Mouse (Mus musculus): Measurements from ENCODE around the gene Cdadc1. TPM values are rescaled to one million over a fixed set of nuclear protein-coding genes. Genes with fewer than 3 reads are reported as not detected.

The Cdadc1 gene
- polyA plus RNA-seq, 1 experiment from 2014 or later, result 31.6 TPM

DNA sequence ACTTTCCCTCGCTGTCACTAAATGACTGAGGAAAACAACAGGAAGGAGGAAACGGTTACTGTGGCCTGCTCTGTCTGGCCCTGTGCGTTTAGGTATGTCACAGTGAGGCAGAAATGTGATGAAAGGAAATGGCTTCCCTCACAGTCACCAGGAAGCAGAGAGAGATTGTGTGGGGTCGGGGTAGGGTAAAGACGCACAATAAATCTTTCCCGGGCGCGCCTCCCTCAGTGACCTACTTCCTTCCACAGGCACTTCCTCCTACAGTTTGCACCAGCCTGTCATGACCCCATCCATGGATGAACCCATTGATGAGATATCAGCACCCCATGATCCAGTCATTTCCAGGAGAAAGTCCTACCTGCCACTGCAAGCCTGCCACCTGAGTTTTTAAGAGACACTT, 42.7 kb downstream of the Cdadc1 start:
- Histone ChIP-seq H3K27ac (no peak overlapping the region), H3K4me1 (peaks cover 7% of the 10 kb centered on the region; the same call in 1 of the 2 replicates), H3K9me3 (no peaks in the 10 kb centered on the region), H3K9ac (no peak overlapping the region), H3K27me3 (replicated peaks) (no peaks in the 10 kb centered on the region), H3K4me3 (replicated peaks) (no peak overlapping the region), H3K36me3 (no peaks in the 10 kb centered on the region), H3K4me2 (no peak overlapping the region)
- 67% methylated on average over 8 of the region's 8 CpGs for WGBS
- no peak for ATAC-seq (ENCODE audit: insufficient read depth, low FRiP score, low read depth)

DNA sequence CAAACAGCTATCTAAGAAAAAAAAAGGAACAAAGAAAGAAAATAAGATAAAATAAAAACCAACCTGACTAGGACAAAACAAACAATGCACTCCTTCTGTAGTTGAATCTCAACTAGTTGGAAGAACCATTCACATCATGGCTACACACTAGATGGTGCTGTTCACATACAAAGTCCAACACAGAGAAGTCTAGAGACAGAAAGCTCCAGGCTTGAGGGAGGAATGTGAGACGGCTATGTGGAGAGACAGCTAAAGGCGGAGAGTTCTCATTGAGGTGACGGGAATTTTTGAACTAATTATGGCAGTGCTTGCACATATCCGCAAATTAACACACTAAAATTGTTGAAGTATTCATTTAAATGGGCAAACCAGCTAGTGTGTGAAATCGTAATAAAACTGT, 43.7 kb downstream of the Cdadc1 start:
- Histone ChIP-seq H3K9ac (no peak overlapping the region), H3K9me3 (no peaks in the 10 kb centered on the region), H3K36me3 (no peaks in the 10 kb centered on the region), H3K27ac (no peak overlapping the region), H3K4me1 (peaks cover 10% of the 10 kb centered on the region; the same call in 1 of the 2 replicates), H3K27me3 (replicated peaks) (no peaks in the 10 kb centered on the region), H3K4me3 (replicated peaks) (no peak overlapping the region), H3K4me2 (no peak overlapping the region)
- ATAC-seq (ENCODE audit: insufficient read depth, low FRiP score, low read depth), result no peak
- 75% methylated on average over 5 of the region's 5 CpGs for WGBS

DNA sequence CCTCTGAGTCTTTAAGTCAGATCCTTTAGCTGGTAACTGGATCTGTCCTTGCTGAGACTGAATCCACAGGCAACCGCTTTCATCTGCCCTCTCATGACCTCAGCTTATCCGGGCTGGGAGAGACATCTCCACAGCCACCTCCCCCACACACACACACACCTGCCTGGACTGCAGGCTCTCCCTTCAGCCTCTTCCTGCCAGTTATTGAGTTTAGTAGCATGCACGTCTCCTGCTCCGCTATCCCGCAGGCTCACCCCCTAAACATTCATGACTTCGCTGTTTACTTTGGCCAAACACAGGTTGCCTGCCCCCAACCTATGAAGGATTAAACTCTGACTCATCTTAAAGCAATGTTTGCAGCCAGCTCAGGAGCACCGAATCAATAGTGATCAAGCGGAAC, 45.8 kb downstream of the Cdadc1 start:
- H3K27me3 ChIP-seq (replicated peaks), result no peaks in the 10 kb centered on the region
- WGBS, result 35% methylated on average over 8 of the region's 8 CpGs

DNA sequence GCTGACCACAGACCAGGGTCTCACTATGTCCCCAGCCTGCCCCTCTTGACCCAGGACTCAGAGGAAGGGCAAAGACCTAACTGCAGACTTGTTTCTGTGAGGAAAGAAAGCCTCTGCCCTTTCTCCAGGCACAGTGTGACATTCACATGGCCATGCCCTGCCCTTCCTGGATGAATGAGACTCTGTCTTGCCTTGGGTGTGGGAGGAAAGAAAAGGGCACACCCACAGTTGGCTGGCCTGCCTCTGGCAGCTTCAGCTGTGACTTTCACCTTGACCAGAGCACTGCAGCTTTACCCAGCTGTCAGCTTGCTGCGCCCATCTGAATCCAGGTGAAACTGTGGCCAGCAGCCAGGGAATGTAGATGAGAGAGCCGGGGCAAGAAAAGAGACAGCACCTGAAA, 46.9 kb downstream of the Cdadc1 start:
- Histone ChIP-seq H3K4me1 (peaks cover 13% of the 10 kb centered on the region; the same call in 1 of the 2 replicates), H3K27me3 (replicated peaks) (no peaks in the 10 kb centered on the region), H3K4me3 (replicated peaks) (no peak overlapping the region), H3K9me3 (no peaks in the 10 kb centered on the region), H3K4me2 (no peak overlapping the region), H3K27ac (0 out of 2 replicates have a peak overlapping the region, but pooled peaks have one; percentile 17), H3K36me3 (no peaks in the 10 kb centered on the region), H3K9ac (no peak overlapping the region)
- 65% methylated on average over 2 of the region's 2 CpGs for whole genome bisulfite sequencing
- peak; percentile 60; the same call in 1 of the 2 replicates for ATAC-seq (ENCODE audit: insufficient read depth, low FRiP score, low read depth)

More for the DNA sequence above, 45.8 kb downstream of the Cdadc1 start:
- ATAC-seq (ENCODE audit: insufficient read depth, low FRiP score, low read depth), result no peak
- H3K4me2 ChIP-seq, result no peak overlapping the region
- H3K9me3 ChIP-seq, result no peaks in the 10 kb centered on the region
- no peak overlapping the region for H3K4me3 ChIP-seq (replicated peaks)
- H3K27ac ChIP-seq, result no peak overlapping the region
- peaks cover 13% of the 10 kb centered on the region; the same call in 1 of the 2 replicates for H3K4me1 ChIP-seq
- no peaks in the 10 kb centered on the region for H3K36me3 ChIP-seq
- H3K9ac ChIP-seq, result no peak overlapping the region

DNA sequence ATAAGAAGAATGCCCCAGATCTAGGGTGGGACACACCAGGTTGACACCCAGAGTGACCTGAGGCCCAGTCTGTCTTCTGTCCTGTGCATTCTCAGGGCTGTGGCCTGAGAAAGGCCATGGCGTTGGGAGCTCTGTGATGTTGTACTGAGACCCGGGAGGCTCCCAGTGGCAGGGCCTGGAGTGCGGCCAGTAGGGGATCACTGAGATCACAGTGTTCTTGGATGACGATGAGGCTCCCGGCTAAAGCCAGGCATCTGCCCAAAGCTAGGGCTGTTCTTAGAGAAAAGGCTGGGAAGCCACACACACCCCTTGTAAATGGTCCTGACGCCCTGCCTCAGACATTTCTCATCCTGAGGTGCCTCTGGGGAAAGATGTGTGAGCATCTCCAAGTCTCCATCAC, 48.7 kb downstream of the Cdadc1 start:
- no peaks in the 10 kb centered on the region for H3K36me3 ChIP-seq
- H3K4me2 ChIP-seq, result no peak overlapping the region
- ATAC-seq (ENCODE audit: insufficient read depth, low FRiP score, low read depth), result no peak
- no peaks in the 10 kb centered on the region for H3K27me3 ChIP-seq (replicated peaks)
- H3K9ac ChIP-seq, result no peak overlapping the region
- WGBS, result 66% methylated on average over 6 of the region's 6 CpGs
- no peak overlapping the region; the same call in 1 of the 2 replicates for H3K27ac ChIP-seq
- H3K4me3 ChIP-seq (replicated peaks), result no peak overlapping the region
- H3K4me1 ChIP-seq, result peaks cover 13% of the 10 kb centered on the region; the same call in 1 of the 2 replicates
- no peaks in the 10 kb centered on the region for H3K9me3 ChIP-seq

DNA sequence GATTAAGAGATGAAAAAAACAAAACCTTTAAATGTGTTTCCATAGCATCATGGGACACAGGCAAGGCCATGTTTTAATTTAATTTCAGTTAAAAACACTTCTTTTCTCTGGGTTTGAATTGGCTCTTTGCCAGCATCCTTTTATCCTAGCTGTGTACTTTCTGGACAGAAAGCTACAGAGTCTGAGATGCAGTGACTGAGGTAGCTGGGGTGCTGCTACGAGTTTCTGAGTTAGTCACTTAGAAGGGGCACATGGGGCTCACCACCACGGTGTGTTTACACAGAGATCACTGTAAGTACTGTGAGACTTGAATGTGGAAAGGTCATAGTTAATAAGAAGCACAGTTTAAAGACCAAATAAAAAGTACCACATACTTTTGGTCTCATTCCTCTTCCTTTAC, 49.2 kb downstream of the Cdadc1 start:
- H3K27me3 ChIP-seq (replicated peaks), result no peaks in the 10 kb centered on the region
- H3K9me3 ChIP-seq, result no peaks in the 10 kb centered on the region
- no peak overlapping the region for H3K4me2 ChIP-seq
- 35% methylated on average over 2 of the region's 2 CpGs for WGBS
- no peak overlapping the region for H3K4me3 ChIP-seq (replicated peaks)
- no peak overlapping the region for H3K9ac ChIP-seq
- peaks cover 13% of the 10 kb centered on the region; the same call in 1 of the 2 replicates for H3K4me1 ChIP-seq
- no peak for ATAC-seq (ENCODE audit: insufficient read depth, low FRiP score, low read depth)
- no peak overlapping the region; the same call in 1 of the 2 replicates for H3K27ac ChIP-seq
- H3K36me3 ChIP-seq, result no peaks in the 10 kb centered on the region

DNA sequence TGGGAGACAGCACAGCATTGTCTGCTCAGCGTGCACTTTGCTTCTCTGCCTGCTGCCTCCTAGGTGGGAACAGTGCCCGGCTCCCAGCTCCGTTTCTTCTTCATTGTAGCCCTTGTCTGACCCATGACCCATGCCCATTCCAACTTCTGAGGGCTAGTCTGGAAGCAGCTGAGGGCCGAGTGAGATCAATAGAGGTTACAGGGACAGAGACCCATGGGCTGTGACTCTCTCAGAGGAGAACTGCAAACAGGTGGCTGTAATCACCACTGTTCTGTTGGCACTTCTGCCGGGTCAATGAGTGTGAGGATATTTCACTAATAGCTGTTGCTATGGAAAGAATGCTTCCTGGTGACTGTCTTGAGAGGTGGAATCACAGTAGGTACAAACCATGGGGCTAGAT, 50.2 kb downstream of the Cdadc1 start:
- no peak for ATAC-seq (ENCODE audit: insufficient read depth, low FRiP score, low read depth)
- Histone ChIP-seq H3K4me1 (peaks cover 13% of the 10 kb centered on the region; the same call in 1 of the 2 replicates), H3K36me3 (no peaks in the 10 kb centered on the region), H3K27ac (no peak overlapping the region), H3K9ac (no peak overlapping the region), H3K4me2 (no peak overlapping the region), H3K4me3 (replicated peaks) (no peak overlapping the region), H3K9me3 (no peaks in the 10 kb centered on the region), H3K27me3 (replicated peaks) (no peaks in the 10 kb centered on the region)
- 50% methylated on average over 5 of the region's 5 CpGs for WGBS

DNA sequence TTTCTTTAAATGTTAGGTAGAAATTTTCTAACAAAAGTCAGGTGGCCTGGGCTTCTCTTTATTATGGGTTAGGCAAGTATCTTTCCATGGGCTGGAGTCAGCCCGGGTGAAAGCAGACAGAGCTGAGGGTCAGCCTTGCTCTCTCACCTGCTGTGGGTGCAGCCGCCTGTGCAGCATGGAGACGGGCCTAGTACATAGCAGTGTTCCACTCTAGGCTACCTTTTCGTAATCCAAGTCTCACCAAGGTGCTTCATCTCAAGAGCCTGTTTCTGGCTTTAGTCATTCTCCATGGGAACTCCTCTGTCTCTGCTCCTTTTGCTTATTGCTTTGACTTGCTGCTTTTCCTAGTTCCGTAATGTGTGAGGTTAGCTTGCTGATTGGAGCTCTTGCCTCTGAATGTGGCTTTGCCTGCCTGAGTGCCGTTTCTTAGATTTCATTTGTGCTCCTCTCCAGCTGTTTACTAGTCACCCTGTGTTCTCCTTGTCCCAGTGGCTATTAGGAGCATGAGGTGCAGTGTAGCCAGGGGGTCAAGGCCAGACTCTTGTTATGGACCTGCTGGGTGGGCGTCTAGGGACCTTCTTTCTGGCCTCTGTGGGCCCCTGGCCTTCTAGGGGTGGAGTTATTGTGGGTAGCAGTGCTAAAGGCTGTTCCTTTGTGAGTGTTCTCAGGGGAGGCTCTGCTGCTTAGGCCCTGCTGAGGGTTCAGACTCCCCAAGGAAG, 51.4 kb downstream of the Cdadc1 start:
- no peak overlapping the region for H3K27ac ChIP-seq

DNA sequence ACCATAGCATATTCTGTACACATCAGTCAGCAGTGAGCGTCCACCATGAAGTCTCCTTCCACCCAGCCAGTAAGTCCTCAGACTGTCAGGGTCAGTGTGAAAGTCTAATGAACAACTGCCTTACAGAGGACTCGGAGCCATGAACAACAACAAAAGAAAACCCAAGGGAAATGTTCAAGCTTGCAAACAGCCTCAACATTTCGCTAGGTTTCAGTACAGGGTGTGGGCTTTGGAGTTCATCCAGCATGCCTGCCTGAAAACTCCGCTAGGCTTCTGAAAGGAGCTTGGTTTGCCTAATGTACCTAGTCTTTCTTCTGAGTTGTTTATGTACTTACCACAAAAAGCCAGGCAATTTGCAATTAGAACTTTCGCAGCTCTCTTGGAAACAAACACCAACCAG, 53.8 kb downstream of the Cdadc1 start:
- Histone ChIP-seq H3K4me2 (no peak overlapping the region), H3K4me3 (replicated peaks) (no peak overlapping the region), H3K9ac (no peak overlapping the region), H3K27me3 (replicated peaks) (no peaks in the 10 kb centered on the region), H3K36me3 (no peaks in the 10 kb centered on the region), H3K9me3 (no peaks in the 10 kb centered on the region), H3K27ac (0 out of 2 replicates have a peak overlapping the region, but pooled peaks have one; percentile 27), H3K4me1 (peaks cover 2% of the 10 kb centered on the region; the same call in 1 of the 2 replicates)
- ATAC-seq (ENCODE audit: insufficient read depth, low FRiP score, low read depth), result no peak
- WGBS, result 66% methylated on average over 5 of the region's 5 CpGs

More for the DNA sequence above, 51.4 kb downstream of the Cdadc1 start:
- no peaks in the 10 kb centered on the region for H3K27me3 ChIP-seq (replicated peaks)
- 76% methylated on average over 7 of the region's 7 CpGs for WGBS
- peaks cover 11% of the 10 kb centered on the region; the same call in 1 of the 2 replicates for H3K4me1 ChIP-seq
- H3K9me3 ChIP-seq, result no peaks in the 10 kb centered on the region
- ATAC-seq (ENCODE audit: insufficient read depth, low FRiP score, low read depth), result no peak
- no peaks in the 10 kb centered on the region for H3K36me3 ChIP-seq
- no peak overlapping the region for H3K4me2 ChIP-seq
- H3K9ac ChIP-seq, result no peak overlapping the region
- H3K4me3 ChIP-seq (replicated peaks), result no peak overlapping the region

DNA sequence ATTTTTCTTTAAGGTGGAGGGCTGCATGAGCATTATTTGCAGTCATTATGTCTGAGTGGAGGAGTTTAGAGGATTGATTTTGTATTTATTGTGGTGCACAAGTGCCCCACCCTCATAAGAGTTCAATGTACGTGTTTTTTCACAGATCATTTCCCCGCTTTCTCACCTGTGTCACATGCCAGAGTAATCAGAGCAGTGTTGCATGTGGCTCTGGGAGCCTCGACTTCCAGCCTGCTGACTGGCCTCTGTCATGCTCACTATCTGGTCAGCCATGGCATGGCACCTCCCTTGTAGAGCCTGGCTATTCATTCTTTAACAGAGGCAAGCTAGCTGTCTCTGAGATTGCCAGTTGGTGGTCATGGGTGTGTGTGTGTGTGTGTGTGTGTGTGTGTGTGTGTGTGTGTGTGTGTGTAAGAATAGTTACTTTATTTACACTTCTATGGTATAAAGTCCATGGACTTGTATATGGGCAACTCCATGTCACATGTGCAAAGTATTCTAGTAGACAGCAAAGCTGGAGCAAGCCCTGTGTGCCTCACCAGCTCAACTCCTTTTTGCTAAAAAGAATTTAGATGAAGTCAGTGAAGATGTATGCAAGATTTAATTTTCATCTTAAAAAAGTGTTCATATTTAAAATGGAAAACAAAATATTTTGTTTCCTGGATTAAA, 54.5 kb downstream of the Cdadc1 start:
- no peak overlapping the region for H3K4me2 ChIP-seq
- H3K4me3 ChIP-seq (replicated peaks), result no peak overlapping the region
- no peak overlapping the region for H3K27ac ChIP-seq
- H3K9me3 ChIP-seq, result no peaks in the 10 kb centered on the region
- H3K36me3 ChIP-seq, result no peaks in the 10 kb centered on the region
- H3K27me3 ChIP-seq (replicated peaks), result no peaks in the 10 kb centered on the region
- 68% methylated on average over 3 of the region's 3 CpGs for WGBS
- no peak overlapping the region for H3K9ac ChIP-seq
- no peak for ATAC-seq (ENCODE audit: insufficient read depth, low FRiP score, low read depth)
- H3K4me1 ChIP-seq, result no peaks in the 10 kb centered on the region; the same call in 1 of the 2 replicates

DNA sequence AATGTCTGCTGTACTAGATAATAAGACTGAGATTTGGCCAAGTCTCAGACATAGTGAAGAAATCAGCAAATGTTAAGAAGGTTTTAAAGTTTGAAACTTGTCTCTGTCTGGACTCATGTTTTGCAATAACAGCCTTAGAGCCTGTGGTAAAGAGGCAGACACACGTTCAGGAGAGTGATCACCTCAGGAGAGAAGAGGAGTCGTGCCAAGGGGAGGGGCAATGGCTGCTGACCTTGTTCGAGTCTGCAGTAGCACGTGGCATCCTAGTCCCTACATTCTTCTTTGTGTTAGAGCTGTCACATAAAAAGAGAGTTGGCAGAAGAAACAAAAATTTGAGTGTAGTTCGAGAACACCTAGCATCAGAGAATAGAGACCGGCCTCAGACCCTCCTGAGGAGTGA, 57.0 kb downstream of the Cdadc1 start:
- Histone ChIP-seq H3K9me3 (no peaks in the 10 kb centered on the region), H3K36me3 (no peaks in the 10 kb centered on the region), H3K4me2 (no peak overlapping the region), H3K9ac (no peak overlapping the region), H3K27ac (no peak overlapping the region), H3K4me3 (replicated peaks) (no peak overlapping the region), H3K27me3 (replicated peaks) (no peaks in the 10 kb centered on the region), H3K4me1 (no peaks in the 10 kb centered on the region)
- no peak for ATAC-seq (ENCODE audit: insufficient read depth, low FRiP score, low read depth)
- 71% methylated on average over 6 of the region's 6 CpGs for WGBS

DNA sequence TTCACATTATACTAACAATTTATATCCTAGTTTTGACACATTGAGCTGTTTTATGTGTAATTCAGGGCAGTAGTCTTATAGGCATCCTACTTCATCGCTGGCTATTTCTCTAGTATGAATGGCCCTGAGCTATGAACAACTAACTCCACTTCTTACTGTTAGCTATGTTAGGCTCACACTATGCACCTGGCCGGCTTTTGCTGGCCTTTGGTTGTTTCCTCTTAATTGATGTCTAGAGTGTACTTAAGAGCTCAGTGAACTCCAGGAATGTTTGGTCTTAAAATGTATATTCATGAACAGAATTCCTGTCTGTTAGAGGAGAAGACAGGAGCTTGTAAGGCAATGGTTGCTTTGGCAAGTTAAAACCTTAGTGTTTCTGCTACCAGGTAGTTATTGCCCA, 57.5 kb downstream of the Cdadc1 start:
- H3K27me3 ChIP-seq (replicated peaks), result no peaks in the 10 kb centered on the region
- WGBS, result 74% methylated on average over 2 of the region's 2 CpGs
- H3K4me1 ChIP-seq, result no peaks in the 10 kb centered on the region
- no peaks in the 10 kb centered on the region for H3K36me3 ChIP-seq
- H3K9me3 ChIP-seq, result no peaks in the 10 kb centered on the region
- H3K4me2 ChIP-seq, result no peak overlapping the region
- no peak overlapping the region for H3K9ac ChIP-seq
- H3K27ac ChIP-seq, result no peak overlapping the region
- H3K4me3 ChIP-seq (replicated peaks), result no peak overlapping the region
- ATAC-seq (ENCODE audit: insufficient read depth, low FRiP score, low read depth), result no peak

Data from stomach, embryonic 15.5 days (tissue).